Mouse (Mus musculus) hindbrain, embryonic 14.5 days (tissue): ENCODE data around the gene Pdlim4. TPM values are rescaled to one million over a fixed set of nuclear protein-coding genes. Genes with fewer than 3 reads are reported as not detected.
A peak's percentile ranks its signal among the peaks of the same experiment; 100 is the strongest.

Experiments
- ATAC-seq: fragments of 200-750 bp; cut with Nextera tagmentation; 2 replicates; pipeline ENCODE4 v1.8.0; 2017; ENCODE audit warnings: moderate number of reproducible peaks, mild to moderate bottlenecking, moderate TSS enrichment, moderate library complexity; ENCODE audit not compliant: low FRiP score
- DNase-seq: peaks from one replicate; pipeline ENCODE4 v3.0.0-alpha.2; 2015; ENCODE audit warnings: low spot score
- H3K27ac ChIP-seq: fragments of 300-500 bp; sonication (generic); 2 replicates; pipeline ENCODE4 v1.5.1; 2014; ENCODE audit warnings: mild to moderate bottlenecking, moderate library complexity
- H3K27me3 ChIP-seq: fragments of 300-500 bp; sonication (generic); 2 replicates; pipeline ENCODE4 v1.6.1; 2014; ENCODE audit warnings: mild to moderate bottlenecking, low read length, mixed read lengths; ENCODE audit not compliant: control insufficient read depth, insufficient read depth
- H3K36me3 ChIP-seq: fragments of 300-500 bp; sonication (generic); replicated peaks from 2 replicates; pipeline ENCODE4 v1.6.1; 2014; ENCODE audit not compliant: control insufficient read depth, insufficient read depth
- H3K4me1 ChIP-seq: fragments of 300-500 bp; sonication (generic); replicated peaks from 2 replicates; pipeline ENCODE4 v1.6.1; 2014; ENCODE audit warnings: antibody characterized with exemption, low read length, mixed read lengths; ENCODE audit not compliant: control insufficient read depth, insufficient read depth
- H3K4me2 ChIP-seq: fragments of 300-500 bp; sonication (generic); replicated peaks from 2 replicates; pipeline ENCODE4 v1.6.1; 2014; ENCODE audit warnings: mild to moderate bottlenecking, moderate library complexity
- H3K4me3 ChIP-seq: fragments of 300-500 bp; sonication (generic); replicated peaks from 2 replicates; pipeline ENCODE4 v1.5.1; 2014; ENCODE audit warnings: mild to moderate bottlenecking, low read length
- H3K9ac ChIP-seq: fragments of 300-500 bp; sonication (generic); 2 replicates; pipeline ENCODE4 v1.6.1; 2014
- H3K9me3 ChIP-seq: fragments of 300-500 bp; sonication (generic); 2 replicates; pipeline ENCODE4 v1.6.1; 2016; ENCODE audit warnings: low read length; ENCODE audit not compliant: control insufficient read depth
- WGBS: fragments of 180-500 bp; shearing (Covaris S2); extraction: QIAGEN DNeasy Blood & Tissue Kit; methylation state at CpG from one replicate; pipeline ENCODE4 v1.1.7; 2014; 5-methylcytosine and 5-hydroxymethylcytosine counted together
- polyA plus RNA-seq: library from polyadenylated mRNA; unstranded; fragments of >200 nt; fragmentation: Nextera tagmentation; extraction: Ambion mirVana; gene quantifications from 2 replicates; pipeline ENCODE4 v1.2.1, GENCODE M21; 2014

Gene Pdlim4
- polyA plus RNA-seq, 1 experiment from 2014 or later = 30.0 TPM

DNA sequence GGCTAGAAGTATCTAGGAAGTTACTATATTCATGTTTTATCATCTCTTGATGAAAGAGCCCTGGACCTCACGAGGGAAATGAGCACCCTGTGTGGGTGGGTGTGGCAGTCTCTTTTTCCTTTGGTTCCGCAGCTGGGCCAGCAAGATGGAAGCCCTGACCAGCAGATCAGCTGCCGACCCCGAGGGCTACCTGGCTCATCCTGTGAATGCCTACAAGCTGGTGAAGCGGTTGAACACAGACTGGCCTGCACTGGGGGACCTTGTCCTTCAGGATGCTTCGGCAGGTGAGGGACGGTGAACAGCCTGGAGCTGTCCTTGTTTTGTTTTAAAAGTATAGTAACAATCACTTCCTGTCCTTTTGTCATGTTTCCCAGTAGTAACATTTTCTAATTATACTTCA, 42.5 kb upstream of the Pdlim4 start:
- Histone ChIP-seq H3K4me3 (no peak overlapping the region), H3K4me1 (peaks cover 34% of the 10 kb centered on the region), H3K36me3 (no peaks in the 10 kb centered on the region), H3K4me2 (no peak overlapping the region), H3K9me3 (no peaks in the 10 kb centered on the region), H3K27me3 (no peaks in the 10 kb centered on the region), H3K9ac (no peak overlapping the region), H3K27ac (no peak overlapping the region)
- DNase-seq (no peak), ATAC-seq (no peak)
- 90% methylated on average over 7 of the region's 7 CpGs for WGBS

DNA sequence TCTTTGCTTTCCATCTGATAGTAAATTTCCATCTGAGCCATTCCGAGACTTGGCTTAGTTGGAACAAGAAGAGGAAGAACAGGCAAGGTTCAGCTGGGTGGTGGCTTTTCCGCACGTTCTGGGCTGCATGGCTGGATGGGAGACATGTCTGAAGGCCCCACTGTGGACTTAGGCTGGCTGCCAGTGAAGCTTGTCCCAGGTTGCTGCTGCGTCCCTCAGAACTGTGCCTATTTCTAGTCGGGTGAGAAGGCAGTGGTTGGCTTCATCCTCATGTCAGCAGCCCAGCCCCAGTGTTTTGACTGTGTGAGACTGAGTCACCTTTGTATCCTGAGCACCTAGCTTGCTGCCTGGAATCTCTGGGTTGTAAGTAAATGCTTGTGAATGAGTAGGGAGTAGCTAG, 40.1 kb upstream of the Pdlim4 start:
- H3K4me1 ChIP-seq = peaks cover 23% of the 10 kb centered on the region
- H3K27me3 ChIP-seq = no peaks in the 10 kb centered on the region
- H3K36me3 ChIP-seq = no peaks in the 10 kb centered on the region
- H3K9me3 ChIP-seq = no peaks in the 10 kb centered on the region
- DNase-seq (no peak), ATAC-seq (no peak)
- H3K4me3 ChIP-seq = no peak overlapping the region
- 81% methylated on average over 5 of the region's 5 CpGs for WGBS
- H3K27ac ChIP-seq = no peak overlapping the region
- no peak overlapping the region for H3K4me2 ChIP-seq
- H3K9ac ChIP-seq = no peak overlapping the region

DNA sequence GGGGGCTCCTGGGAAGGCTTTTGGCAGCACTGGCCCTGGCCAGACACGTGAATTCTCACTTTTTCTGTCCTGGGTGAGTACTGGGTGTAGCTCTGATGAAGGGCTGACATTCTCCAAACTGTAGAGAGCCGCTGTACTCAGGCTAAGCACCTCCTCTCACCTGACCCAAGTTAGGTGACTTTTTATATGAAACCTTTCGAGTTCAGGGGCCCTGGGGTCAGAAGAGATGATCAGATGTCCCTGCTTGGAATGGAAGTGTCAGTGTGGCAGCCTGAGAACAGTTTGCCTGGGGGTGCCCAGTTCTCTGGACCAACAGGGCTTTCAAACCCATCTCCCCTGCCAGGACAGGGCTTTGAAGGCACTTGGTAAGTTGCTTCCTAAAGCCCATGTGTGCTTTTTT, 39.3 kb upstream of the Pdlim4 start:
- no peaks in the 10 kb centered on the region for H3K36me3 ChIP-seq
- no peak overlapping the region for H3K9ac ChIP-seq
- no peak overlapping the region for H3K4me2 ChIP-seq
- ATAC-seq (no peak), DNase-seq (no peak)
- no peak overlapping the region for H3K4me3 ChIP-seq
- H3K27ac ChIP-seq = no peak overlapping the region
- no peaks in the 10 kb centered on the region for H3K27me3 ChIP-seq
- no peaks in the 10 kb centered on the region for H3K9me3 ChIP-seq
- H3K4me1 ChIP-seq = peaks cover 16% of the 10 kb centered on the region
- 69% methylated on average over 3 of the region's 3 CpGs for WGBS

DNA sequence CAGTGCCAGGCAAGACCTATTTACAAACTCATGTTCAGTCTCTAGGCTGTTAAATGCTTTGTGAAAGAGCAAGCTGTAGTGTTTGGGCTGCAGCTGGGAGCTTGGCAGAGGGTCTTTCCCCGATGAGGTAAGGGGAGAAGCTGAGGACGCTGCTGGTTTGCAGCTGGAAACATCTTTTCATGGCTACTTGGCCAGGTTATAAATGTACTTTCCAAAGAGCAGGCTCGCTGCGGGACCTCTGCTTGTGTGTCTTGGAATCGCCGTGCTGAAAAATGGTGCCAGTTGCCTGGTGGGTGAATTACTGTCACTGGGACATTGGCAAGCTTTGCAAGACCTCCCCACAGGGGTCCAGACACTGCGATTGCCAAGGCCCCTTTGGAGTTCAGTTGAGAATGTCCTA, 38.4 kb upstream of the Pdlim4 start:
- Histone ChIP-seq H3K27ac (no peak overlapping the region), H3K36me3 (no peaks in the 10 kb centered on the region), H3K4me3 (no peak overlapping the region), H3K27me3 (0 out of 2 replicates have a peak, but pooled peaks cover 3% of the 10 kb centered on the region), H3K9me3 (no peaks in the 10 kb centered on the region), H3K9ac (no peak overlapping the region), H3K4me2 (no peak overlapping the region), H3K4me1 (peaks cover 7% of the 10 kb centered on the region)
- WGBS = 61% methylated on average over 7 of the region's 7 CpGs
- ATAC-seq = no peak
- DNase-seq = no peak

DNA sequence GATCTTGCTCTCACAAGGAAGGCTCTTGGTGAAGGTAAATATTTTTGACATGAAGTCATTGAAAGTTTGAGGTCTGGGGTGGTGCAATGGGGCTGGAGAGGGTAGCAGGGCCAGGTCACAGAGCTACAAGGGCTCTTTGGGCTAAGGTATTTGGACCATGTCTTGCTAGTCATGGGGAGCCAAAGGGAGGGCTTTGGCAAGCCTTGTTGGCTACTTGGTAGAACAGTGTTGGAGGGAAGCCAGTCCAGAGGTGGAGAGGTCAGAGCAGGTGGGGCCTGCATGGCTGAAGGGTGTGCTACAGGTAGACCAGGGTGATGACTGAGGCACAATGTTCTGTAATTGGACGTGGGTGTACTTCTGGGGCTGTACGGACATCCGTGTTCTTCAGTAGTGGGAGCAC, 37.9 kb upstream of the Pdlim4 start:
- H3K36me3 ChIP-seq = no peaks in the 10 kb centered on the region
- no peak overlapping the region for H3K9ac ChIP-seq
- H3K4me3 ChIP-seq = no peak overlapping the region
- H3K9me3 ChIP-seq = no peaks in the 10 kb centered on the region
- peaks cover 1% of the 10 kb centered on the region; the same call in 1 of the 2 replicates for H3K4me1 ChIP-seq
- peaks cover 8% of the 10 kb centered on the region; the same call in 1 of the 2 replicates for H3K27me3 ChIP-seq
- H3K27ac ChIP-seq = no peak overlapping the region
- DNase-seq = no peak
- H3K4me2 ChIP-seq = no peak overlapping the region
- 83% methylated on average over 3 of the region's 3 CpGs for WGBS
- no peak for ATAC-seq

DNA sequence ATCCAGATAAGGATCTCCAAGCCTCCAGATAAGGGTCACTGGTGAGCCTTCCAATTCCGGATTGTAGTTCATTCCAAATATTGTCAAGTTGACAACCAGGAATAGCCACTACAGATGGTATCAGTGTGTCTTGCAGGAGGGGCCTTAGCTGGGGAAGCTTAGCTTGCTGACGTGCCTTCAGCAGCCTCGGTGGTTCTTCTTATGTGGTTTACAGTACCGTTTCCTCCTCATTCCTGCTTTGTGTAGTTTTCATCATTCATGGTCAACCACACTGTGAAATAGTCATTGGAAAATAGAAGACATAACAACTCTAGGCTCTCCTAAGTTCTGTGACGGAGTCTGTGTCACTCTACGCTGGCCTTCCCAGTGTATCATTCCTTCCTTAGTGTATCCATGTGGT, 36.2 kb upstream of the Pdlim4 start:
- Histone ChIP-seq H3K4me2 (no peak overlapping the region), H3K36me3 (no peaks in the 10 kb centered on the region), H3K27ac (no peak overlapping the region), H3K9ac (no peak overlapping the region), H3K4me3 (no peak overlapping the region), H3K27me3 (peaks cover 10% of the 10 kb centered on the region; the same call in 1 of the 2 replicates), H3K9me3 (no peaks in the 10 kb centered on the region), H3K4me1 (no peaks in the 10 kb centered on the region; the same call in 1 of the 2 replicates)
- 92% methylated on average over 6 of the region's 6 CpGs for WGBS
- ATAC-seq (no peak), DNase-seq (no peak)

DNA sequence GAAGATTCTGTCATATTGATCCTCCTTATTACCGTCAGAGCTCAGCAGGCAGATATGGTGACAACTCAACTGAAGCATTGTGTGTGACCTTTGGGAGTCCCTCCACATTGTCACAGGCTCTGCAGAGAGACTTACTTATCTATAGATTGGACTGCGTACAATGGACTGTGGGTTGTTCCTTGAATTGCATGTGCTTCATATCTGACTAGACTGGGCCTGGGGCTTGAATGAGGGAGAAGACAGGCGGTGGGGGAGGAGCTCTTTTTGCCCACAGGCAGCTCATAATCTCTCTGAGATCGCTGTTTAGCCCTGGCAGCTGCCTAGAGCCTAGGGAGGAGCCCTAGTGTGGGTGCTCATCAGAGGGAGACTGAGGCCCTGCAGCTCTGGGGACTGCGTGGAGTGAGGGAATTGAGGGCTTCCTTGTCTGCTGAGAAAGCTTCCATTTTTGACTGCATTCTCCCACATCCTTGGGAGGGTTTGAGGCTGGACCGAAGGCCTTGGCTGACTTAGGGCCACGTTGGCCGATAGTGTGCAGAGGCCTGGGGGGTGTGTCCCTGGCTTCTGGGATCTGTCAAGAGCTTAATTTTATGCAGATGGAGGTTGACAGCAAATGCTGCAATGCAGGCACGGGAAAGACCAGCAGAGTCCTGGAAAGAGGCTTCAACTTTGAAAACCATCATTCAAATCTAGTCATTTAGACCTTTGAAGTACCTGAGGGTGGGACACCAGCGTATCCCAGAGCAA, 34.1 kb upstream of the Pdlim4 start:
- H3K9me3 ChIP-seq = no peaks in the 10 kb centered on the region
- no peak for DNase-seq
- no peaks in the 10 kb centered on the region for H3K36me3 ChIP-seq
- 73% methylated on average over 10 of the region's 10 CpGs for WGBS
- no peak overlapping the region for H3K9ac ChIP-seq
- no peak overlapping the region for H3K27ac ChIP-seq
- no peak for ATAC-seq
- no peaks in the 10 kb centered on the region; the same call in 1 of the 2 replicates for H3K4me1 ChIP-seq
- peaks cover 16% of the 10 kb centered on the region; the same call in 1 of the 2 replicates for H3K27me3 ChIP-seq
- no peak overlapping the region for H3K4me2 ChIP-seq
- H3K4me3 ChIP-seq = no peak overlapping the region

DNA sequence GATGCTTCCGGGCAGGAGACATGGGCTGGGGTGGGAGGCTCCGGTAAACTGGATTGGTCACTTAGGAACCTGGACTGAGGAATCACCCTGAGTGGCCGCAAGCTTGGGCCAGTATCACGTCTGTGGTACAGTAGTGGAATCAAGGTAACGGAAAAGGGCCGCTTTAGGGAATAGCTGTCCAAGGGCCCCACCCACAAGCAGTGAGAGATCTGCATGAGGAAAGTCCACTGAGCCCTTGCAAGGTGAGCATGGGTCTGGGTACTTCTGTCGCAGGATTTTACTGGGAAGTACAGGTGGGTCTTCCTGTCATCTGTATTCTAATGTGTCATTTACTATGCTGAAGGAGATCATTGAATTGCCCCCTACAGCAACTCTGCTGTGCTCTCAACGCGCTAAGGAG, 32.9 kb upstream of the Pdlim4 start:
- no peak for ATAC-seq
- WGBS = 83% methylated on average over 9 of the region's 9 CpGs
- H3K9ac ChIP-seq = no peak overlapping the region

DNA sequence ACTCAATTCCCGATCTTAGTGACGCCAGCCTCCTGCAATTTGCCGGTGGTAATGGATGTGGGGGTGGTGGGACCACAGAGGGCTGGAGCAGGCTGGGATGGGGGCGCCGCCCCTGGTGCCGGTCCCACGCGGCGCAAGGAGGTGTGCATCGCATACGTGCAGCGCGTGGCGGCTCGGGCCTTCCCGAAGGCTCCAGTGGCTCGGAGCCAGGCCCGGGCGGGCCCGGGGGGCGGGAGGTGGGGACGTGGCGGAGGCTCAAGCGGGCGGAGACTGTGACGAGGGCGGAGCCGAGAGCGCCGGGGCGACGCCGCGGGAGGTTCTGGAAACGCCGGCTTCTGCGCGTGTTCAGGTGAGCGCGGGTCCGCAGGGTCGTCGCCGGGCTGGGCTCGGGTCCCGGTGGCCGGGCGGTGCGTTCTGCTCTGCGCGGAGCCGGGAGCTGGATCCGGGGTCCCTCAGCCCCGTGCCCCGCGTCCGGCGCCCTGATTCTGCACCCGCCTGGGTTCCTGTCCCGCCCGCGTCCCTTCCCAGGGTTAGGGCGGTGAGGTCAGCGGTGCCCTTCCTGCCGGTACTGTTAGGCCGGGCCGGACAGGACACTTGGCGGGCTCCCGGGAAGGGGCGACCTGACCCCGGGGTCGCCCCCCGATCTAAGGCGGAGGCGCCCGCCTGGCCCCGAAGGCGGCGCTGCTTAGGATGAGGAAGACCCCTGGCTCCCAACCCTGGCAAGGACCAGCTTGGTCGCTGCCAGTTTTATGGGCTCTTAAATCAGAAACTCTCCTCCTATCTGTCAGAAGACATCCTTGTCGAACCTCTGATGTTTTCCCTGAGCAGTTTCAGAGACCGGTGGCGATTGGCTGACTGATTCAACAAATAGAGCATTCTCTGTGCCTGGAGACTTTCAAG, 32.1 kb upstream of the Pdlim4 start:
- Histone ChIP-seq H3K36me3 (no peaks in the 10 kb centered on the region), H3K4me1 (no peaks in the 10 kb centered on the region), H3K4me2 (peak overlapping the region; percentile 100), H3K9ac (peak overlapping the region; percentile 70), H3K4me3 (peak overlapping the region; percentile 62), H3K9me3 (no peaks in the 10 kb centered on the region), H3K27ac (no peak overlapping the region), H3K27me3 (peaks cover 16% of the 10 kb centered on the region; the same call in 1 of the 2 replicates)
- WGBS = under 1% methylated on average over 83 of the region's 83 CpGs
- DNase-seq = peak; percentile 74
- peak; percentile 77 for ATAC-seq

More for the DNA sequence above, 32.9 kb upstream of the Pdlim4 start:
- no peak for DNase-seq
- H3K4me1 ChIP-seq = no peaks in the 10 kb centered on the region; the same call in 1 of the 2 replicates
- peaks cover 16% of the 10 kb centered on the region; the same call in 1 of the 2 replicates for H3K27me3 ChIP-seq
- no peaks in the 10 kb centered on the region for H3K36me3 ChIP-seq
- H3K9me3 ChIP-seq = no peaks in the 10 kb centered on the region
- H3K4me2 ChIP-seq = peak overlapping the region; percentile 100
- H3K27ac ChIP-seq = no peak overlapping the region
- peak overlapping the region; percentile 62; the same call in 1 of the 2 replicates for H3K4me3 ChIP-seq
